Mouse (Mus musculus): Measurements from ENCODE around the gene C1ql1.
"Not testable (repeated sequence)": the region's sequence is repeated elsewhere in the genome, so short reads cannot be mapped to it uniquely, and the experiment has no call there.

The C1ql1 gene

DNA sequence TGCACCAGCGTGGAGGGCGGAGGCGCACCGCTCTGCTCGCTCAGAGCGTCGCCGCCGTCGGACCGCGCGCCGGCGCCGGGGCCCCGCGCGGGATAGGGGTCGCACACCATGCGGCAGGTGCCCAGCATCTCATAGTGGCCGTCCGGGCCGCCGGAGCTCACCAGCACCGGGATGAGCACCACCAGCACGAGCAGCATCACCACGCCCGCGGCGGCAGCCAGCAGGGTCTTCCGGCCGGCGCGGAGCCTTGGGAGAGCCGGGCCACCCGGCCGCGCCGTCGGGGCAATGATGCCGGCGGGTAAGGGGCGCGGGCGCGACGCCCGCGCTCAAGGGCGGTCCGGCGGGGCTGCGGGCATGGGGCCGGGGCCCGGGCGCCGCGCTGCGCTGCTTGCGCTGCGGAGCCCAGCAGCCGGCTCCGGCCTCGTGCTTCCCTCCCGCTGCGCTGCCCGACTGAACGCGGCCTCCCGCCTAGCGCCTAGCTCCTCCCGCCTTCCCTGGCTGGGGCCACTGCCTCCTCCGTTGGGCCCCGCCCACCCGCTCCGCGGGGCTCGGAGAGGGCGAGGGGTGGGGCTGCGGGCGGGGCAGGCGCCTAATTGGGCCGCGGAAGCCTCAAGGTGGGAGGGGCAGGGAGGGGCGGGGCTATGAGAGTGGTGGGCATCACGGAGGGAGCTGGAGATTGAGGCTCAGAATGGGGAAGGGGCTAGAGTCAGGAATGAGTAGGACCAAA lies at the start of gene C1ql1:
TSS of gene C1ql1 (minus strand) at position 424 of the 727 bp plus-strand sequence.
- peak; percentile 48 for DNase-seq (ENCODE audit: low read depth, low spot score)

DNA sequence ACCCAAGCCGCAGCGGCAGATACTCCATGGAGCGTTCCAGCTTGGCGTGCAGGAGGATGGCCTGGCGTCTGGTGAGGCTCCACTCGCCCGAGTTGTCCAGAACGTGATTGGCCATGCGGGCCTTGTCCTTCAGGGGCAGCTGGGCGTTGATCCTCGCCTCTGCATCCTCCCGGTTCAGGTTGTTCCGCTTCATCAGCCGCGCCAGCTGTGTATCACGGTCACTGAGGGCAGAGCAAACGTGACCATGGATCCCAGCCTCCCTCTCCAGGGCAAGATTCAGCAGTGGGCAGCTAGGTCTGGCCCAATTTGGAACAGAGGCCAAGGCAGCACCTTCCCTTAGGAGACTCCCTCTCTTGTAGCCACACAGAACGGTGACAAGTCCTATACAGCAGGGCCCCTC lies 48.5 kb upstream of the C1ql1 start:
- DNase-seq (ENCODE audit: low read depth, low spot score): no peak

DNA sequence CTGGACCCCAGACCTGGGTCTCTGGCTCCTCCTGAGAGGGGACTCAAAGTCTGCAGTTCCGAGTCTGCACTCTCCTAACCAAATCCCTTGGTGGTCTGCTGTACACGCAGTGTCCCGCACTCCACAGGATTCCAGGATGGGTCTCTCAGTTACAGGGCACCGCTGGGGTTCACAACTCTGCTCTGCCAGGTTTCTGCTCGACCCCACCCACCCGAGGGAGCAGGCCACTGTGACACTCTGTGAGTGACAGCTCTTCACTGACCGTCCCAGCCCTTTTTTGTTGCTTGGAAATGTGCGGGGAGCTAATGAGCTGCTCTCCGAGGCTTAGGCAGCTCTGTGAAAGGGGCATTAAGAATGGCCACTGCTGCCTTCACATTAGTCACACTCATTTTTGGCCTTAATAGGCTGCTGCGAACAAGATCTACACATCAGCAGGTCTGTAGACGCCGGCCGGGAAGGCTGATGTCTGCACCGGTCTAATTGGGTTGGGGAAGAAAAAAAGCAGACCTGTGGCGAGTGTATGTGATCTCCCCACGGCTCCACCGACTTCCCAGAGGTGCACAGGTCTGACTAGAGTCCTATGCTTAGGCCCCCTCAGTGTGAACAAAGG lies 47.0 kb upstream of the C1ql1 start:
- no peak for DNase-seq (ENCODE audit: low read depth, low spot score)

DNA sequence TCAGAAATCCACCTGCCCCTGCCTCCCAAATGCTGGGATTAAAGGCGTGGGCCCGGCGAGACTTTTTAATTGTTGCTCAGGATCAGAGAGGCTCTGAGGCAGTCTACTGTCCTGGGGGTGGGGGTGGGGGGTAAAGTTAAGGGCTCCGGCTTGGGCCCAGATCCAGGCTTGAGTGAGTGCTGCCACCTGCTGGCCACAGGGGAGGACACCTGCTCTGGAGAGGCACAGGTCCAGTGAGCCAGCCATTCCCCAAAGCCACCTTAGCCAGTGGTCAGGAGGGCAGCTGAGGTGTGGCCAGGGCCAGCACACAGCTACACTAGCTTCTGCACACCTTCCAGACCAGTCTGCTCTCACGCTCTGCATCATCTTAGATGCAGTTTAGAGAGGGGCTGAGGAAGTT lies 46.5 kb upstream of the C1ql1 start:
- DNase-seq (ENCODE audit: low read depth, low spot score): peak; percentile 31

DNA sequence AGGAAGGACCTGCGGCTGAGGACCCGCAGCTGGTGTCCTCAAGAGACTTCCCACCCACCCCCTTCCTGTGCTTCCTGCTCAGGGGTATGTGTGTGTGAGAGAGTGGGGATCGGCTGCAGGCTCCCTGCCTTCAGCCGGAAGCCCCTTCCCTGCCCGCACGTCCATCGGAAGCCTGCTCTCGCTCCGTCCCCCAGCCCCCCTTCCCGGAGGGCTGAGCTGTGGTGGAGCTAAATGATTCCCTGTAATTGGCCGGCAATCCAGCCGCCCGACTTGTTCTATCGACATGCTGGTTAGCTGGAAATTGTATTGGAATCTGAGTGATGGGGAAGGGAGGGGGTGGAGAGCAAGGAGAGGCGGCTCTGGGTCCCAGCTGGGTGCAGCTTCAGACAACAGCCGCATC lies 45.2 kb upstream of the C1ql1 start:
- DNase-seq (ENCODE audit: low read depth, low spot score): no peak

DNA sequence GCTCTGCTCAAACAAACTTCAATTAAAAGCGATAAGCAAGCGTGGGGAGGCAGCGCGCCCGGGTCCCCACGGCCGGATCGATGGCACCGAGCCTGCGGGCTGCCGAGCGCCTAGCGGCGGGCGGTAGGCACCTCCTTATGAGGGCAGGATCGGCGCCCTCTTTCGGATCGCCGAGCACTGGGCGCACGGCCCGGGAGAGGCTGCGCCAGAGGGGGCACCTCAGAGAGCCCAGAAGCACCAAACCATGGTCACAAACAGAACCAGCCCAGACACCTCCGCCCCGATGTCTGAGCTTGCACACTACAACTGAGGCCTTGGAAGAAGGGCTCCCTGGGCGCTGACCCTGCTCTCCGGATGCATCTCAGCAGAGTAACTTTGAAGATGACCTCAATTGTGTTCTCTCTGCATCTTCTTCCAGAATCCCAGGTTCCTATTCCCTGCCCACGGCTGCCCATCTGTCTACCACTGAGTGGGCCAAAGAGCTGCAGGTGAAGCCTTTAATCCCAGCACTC lies 43.7 kb upstream of the C1ql1 start:
- DNase-seq (ENCODE audit: low read depth, low spot score): no peak

DNA sequence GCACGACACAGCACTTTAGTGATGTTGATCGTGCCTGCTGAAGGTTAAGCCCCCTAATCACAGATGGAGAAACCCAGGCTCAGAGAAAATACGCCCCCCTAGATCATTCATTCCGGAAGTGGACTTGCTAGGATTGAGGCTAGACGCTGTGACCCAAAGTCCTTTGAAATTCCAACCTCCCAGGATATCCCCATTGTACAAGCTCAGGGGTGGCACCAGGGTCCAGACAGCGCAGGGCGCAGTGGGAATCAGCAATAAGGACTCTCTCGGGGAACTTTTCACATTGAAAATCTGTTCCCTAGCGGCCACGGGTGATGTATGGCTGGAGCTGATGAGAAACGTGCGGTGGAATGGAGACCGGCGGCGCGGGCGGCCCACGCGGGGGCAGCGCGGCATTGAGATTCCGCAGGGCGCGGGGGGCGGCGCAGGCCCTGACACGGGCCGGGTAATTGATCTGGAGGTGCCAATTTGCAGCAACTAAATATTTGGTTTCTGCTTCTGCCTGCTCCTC lies 43.2 kb upstream of the C1ql1 start:
- no peak for DNase-seq (ENCODE audit: low read depth, low spot score)

DNA sequence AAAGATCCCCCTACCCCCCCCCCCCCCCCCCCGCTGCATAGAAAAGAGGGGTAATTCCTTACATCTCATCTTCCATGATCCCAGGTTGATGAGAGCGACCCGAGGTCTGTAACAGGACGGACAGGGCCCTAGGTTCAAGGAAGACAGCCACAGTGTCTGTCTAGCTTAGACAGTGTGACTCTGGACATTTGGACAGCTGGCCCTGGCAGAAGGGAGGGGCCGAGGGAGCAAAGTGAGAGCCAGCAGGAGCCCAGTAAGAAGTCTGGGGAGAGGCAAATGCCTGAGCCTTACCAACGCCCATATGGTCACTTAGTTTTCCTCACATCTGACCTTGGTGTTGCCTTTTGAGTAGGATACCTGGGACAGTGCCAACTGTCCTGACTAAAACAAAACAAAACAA lies 38.7 kb upstream of the C1ql1 start:
- DNase-seq (ENCODE audit: low read depth, low spot score): no peak

DNA sequence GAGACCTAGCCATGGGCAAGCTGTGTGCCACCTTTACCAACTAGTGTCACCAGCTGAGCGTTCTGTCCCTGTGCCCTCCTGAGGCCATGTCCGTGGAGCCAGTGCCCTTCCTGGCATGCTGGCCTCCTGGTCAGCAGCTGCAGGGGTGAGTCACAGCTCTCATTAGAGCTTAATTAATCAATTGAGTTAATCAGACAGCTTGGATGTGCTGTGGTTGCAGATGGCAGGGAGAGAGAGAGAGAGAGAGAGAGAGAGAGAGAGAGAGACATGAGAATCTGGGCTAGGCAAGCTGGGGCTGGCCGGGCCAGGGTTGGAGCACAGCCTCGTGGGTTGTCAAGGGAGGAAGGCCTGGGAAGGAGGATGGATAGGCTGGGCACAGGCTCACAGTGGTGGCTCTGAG lies 38.1 kb upstream of the C1ql1 start:
- DNase-seq (ENCODE audit: low read depth, low spot score): no peak

DNA sequence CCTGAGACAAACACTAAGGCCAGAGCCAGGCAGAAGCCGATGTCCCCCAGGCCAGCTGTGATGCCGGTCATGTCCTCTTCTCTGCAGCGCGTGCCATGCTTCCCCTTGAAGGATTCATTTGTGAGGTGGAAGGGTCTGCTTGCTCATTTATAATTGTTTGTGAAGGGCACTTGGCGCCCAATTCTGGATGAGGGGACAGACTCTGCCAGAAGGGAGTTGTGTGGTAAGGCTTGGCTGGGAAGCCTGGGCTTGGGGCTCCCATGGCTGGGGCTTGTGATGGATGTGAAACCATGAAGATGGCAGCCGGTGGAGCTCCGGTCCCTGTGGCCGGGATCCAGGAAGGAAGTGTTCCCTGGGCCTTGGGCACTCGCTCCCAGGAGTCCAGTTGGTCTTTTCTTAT lies 37.6 kb upstream of the C1ql1 start:
- DNase-seq (ENCODE audit: low read depth, low spot score): no peak

DNA sequence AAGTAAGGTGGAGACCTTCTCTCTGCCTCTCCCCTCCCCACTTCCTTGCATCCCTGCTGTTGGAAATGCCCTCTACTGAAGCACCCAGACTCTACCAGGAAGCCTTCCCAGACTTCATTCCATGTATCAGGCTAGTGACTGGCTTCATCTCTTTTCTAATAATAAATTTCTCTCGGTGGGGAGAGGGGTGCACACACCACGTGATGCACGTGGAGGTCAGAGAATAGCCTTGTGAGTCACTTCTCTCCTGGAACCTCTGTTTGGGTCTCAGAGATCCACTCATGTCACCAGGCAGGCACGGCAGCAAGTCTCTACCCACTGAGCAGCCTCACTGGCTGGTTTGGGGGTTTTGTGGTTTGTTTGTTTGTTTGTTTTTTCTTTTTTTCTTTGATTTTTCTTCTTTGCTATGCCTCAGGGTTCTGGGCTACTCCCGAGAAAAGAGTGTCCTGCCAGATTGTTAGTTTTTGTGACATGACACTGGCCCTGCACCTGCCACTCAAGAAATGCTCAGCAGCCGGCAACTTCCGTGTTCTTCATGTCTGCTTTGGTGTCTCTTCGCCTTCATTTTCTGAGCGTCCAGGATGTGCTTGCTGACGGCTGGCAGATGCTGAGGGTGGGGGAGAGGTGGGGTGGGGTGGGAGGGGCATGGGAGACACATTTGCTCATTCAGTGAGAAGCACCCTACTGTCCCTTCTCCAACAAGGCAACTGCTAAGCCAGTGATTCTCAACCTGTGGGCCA lies 34.8 kb upstream of the C1ql1 start:
- DNase-seq (ENCODE audit: low read depth, low spot score): no peak

DNA sequence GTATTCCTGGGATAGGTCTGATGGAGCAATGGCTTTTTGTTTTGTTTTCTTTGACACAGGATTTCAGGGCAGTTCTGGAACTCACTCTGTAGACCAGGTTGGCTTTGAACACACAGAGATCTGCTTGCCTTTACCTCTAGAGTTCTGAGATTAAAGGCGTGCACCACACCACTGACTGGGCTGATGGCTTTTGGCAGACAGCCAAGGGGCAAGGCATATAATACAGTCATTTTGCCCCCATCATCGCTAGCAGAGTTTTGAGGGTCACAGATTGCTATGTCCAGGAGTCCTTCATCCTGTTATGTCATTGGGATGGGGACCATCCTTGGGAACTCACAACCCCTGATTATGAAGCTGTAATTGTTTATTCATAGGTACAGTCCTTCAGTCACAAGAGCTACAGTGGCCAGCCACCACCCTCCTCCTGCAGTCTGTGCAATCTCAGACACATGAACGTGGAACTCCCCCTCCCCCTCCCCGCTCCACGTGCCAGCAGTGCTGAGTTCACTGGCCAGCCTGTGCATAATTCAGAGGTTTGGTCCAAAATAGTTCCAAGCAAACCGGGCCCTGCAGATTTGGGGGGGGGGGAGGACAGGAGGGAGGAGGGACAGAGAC lies 31.7 kb upstream of the C1ql1 start:
- DNase-seq (ENCODE audit: low read depth, low spot score): no peak

DNA sequence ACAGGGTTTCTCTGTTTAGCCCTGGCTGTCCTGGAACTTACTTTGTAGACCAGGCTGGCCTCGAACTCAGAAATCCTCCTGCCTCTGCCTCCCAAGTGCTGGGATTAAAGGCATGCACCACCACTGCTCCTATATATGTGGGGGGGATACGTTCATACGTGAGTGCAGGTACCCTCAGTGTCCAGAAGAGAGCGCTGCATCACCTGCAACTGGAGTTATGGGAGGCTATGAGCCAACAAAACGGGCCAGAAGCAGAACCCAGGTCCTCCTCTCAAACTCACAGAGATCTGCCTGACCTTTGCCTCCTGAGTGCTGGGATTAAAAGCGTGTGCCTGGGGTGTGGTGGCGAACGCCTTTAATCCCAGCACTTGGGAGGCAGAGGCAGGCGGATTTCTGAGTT lies 29.5 kb upstream of the C1ql1 start:
- DNase-seq (ENCODE audit: low read depth, low spot score): not testable (repeated sequence)

DNA sequence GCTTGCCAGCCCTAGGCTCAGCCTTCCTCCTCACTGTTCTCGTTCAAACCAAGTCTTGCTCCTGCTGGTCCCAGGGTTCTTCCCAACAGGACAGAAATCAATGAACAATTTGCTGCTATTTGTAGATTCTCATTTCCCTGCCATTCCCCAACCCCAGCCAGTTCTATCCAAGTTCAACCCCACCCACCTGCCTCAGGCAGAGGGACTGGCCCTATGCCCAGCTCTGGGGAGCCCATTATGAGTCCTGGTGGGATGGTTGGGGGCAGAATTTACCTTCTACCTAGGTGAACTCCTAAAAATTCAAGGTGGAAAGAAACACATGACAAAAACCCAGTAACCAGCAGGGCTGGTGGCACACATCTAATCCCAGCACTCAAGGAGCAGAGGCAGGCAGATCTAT lies 25.8 kb upstream of the C1ql1 start:
- DNase-seq (ENCODE audit: low read depth, low spot score): no peak

DNA sequence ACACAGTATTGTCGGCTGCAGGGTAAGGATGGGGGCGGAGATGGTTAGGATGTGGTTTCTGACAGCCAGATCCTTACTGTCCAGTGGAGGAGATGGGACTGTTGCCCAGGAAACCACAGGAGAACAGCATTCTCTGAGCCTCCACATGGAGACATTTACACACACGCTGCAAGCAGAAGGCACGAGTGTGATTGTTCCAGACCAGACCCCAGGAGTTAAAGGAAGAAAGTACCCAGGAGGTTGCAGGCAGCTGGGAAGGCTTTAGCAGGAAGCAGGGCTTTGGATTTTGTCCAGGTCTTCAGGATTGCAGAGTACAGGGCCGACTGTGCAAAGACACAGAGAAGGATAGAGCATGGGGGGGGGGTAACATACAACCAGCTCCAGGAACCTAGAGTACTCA lies 25.1 kb upstream of the C1ql1 start:
- no peak for DNase-seq (ENCODE audit: low read depth, low spot score)

DNA sequence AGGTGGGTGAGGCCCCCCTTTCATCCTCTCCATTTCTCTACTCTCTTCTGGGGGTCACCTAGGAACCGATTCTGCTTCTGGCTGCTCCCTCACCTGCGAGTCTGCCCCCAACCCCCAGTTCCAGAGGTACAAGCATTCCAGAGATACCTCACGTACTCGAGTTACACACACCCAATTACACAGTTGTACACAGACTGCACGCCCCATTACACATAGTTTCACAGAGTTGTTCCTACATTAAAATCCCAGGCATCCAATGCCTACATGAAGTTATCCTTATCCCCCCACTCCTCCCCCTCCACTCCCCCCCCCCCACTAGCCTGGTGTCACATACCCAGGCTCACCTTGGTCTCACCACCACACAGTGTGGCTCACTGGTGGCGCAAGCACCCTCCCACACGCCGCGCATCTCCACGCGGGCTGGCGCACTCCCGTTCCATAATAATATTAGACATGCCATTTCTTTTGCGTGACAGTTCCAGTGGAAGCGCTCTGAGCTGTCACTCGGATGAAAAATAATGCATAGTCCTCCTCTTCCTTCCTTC lies 18.1 kb upstream of the C1ql1 start:
- DNase-seq (ENCODE audit: low read depth, low spot score): no peak

DNA sequence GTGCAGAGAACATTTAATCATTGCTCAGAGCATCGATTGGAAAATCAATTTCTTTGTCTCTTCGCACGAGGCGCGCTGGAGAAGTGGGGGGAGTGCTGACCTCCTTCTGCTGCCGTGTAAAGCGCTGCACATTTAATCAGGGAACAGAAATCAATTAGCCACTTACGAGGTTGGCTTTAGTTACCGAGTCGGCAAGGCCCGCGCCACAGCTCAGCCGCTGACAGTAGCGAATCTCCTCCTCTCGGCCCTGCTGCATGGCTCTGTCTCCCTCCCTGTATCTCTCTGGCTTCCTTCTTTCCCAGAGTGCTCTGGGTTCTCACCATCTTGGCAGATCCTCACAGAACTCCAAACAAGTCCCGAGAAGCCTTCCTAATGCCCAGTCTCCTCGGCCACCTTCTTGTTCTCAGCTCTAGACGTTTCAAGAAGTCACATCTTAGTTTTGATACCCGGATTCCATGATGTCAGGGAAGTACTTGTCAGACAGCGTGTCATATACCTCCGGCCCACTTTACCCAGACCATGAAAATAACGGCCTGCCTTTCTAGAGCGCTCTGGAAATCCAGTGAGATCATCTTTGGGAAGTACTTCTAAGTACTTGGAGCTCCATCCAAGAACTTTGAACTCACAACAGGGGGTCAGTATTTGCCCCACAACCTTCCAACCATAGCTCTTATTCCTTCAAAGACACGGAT lies 17.5 kb upstream of the C1ql1 start:
- no peak for DNase-seq (ENCODE audit: low read depth, low spot score)

DNA sequence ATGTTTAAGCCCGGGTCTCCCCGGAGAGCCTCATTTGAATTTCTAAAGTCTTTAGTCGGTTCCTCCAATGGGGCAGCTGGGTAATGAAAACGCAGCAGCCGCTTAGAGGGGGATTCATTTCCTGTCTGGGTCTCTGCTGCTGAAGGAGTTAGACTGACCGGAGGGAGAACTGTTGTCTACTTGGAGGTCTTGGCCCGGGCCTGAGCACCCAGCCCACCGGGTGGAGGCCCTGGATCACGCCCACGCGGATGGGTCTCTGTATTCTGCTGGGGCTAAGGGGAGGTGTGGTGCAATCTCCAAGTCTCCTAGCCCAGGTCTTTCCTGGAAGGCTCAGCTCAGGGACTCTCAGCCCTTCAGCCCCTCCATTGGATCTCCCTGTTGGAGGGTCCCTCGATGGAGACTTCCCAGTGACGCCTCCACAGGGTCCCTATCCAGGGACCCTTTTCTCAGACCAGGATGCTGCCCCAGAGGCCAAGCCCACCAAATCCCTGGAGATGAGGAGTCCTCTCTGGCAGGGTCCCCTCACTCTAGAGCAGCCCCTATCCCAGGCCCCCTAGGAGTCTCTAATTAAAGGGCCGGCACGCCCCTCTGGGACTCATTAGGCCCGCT lies 16.9 kb upstream of the C1ql1 start:
- DNase-seq (ENCODE audit: low read depth, low spot score): no peak

DNA sequence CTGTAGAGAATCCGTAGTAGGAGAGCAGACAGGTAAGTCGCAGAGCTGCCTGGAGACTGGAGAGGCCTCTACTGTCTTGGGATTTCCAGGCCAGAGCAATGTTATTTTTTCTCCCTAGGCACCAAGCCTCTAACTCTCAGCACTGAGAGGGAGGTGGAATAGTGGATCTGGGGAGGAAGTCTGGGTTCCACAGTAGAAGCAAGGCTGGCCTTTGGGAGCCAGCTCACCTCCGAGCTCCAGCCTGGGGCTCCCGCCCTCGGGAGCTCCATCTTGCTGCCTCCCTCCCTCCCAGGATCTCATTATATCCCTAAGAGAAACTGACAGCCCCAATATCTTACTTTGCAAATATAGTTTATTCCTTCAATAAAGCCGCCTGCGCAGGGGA lies 16.4 kb upstream of the C1ql1 start:
- DNase-seq (ENCODE audit: low read depth, low spot score): no peak

DNA sequence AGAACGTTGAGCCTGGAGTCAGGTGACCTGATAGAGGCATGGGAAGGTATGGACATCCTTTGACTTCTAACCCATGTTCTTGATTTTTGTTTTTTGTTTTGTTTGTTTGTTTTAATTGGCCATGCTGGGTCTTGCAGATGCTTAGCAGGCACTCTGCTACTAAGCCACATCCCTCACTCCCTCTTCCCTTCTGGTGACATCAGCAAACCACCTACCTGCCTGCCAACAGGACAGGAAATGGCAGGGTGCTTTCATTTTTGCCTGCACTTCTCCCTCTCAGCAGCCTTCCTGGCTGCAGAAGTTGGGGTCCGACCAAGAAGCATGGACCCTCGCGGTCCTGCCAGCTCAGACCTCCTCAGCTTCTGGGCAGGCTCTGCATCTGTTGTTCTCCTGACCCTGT lies 14.6 kb upstream of the C1ql1 start:
- DNase-seq (ENCODE audit: low read depth, low spot score): no peak

DNA sequence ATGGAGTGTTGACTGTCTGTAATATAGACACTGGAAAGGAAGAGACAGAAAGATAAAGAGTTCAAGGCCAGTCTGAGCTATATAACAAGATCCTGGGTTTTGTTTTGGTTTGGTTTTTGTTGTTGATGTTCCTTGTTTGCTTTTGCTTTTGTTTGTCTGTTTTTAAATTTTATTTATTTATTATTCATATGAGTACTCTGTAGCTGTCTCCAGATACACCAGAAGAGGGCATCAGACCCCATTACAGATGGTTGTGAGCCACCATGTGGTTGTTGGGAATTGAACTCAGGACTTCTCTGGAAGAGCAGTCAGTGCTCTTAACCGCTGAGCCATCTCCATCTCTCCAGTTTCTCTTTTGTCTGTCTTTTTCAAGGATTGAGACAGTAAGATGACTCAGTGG lies 12.4 kb upstream of the C1ql1 start:
- no peak for DNase-seq (ENCODE audit: low read depth, low spot score)

Measured in c-Kit-negative CD71-positive TER-119-positive erythroid progenitor cells, embryonic 14.5 days (primary cell).